Mouse (Mus musculus): ENCODE measurements at regions not wholly inside any gene's neighbourhood (a gene's known extent, or its start where the extent isn't known, plus 50 kb on each side); places are given as distances from the start of the nearest gene placed in this dataset.

DNA sequence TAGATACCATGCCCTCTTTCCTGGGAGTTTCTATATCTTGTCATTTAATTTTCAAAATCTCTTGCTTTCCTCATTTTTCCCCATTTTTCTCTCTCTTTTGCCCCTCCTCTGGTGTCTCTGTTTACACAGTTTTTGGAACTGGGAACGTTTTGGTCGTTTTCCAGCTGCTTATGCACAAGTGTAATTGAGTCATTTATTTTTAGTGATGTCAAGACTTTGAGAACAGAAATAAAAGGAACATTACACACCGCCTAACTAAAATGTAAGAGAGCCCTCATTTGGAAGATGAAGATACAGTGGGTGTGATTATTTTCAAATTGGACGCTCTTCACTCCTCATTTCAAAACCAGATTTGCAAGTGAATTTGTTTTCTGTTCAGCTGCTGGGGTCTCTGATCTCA lies 176.0 kb upstream of the Zfp462 start:
- ATAC-seq = no peak

DNA sequence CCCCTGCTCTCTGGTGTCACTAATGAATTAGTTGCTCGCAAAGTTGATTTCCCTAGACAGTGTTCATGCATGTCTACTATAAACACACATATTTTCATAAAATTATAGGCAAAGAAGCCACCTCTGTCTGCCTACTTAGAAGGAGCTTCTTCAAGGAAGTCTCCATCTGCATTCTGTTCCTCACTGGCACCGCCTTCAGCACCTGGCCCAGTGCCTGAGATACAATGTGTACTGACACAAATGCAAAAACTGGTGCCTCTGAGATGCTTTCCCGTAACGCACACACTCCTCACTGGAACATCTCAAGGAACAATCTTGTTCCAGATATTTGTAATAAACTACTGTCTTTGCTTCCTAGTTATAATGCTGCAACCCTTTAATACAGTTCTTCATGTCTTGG lies 170.8 kb upstream of the Zfp462 start:
- Histone ChIP-seq H3K9ac (ENCODE audit: low read depth, low read length) (no peak overlapping the region), H3K36me3 (ENCODE audit: control insufficient read depth, insufficient read depth) (no peaks in the 10 kb centered on the region), H3K4me1 (replicated peaks; ENCODE audit: control insufficient read depth, insufficient read depth, low read length) (no peaks in the 10 kb centered on the region), H3K27ac (ENCODE audit: low read depth, low read length) (no peak overlapping the region), H3K27me3 (replicated peaks; ENCODE audit: control insufficient read depth, insufficient read depth, low read length) (no peaks in the 10 kb centered on the region), H3K4me3 (ENCODE audit: low read depth, low read length) (no peak overlapping the region), H3K9me3 (ENCODE audit: control insufficient read depth) (no peaks in the 10 kb centered on the region), H3K4me2 (replicated peaks; ENCODE audit: low read depth) (no peak overlapping the region)
- WGBS = 82% methylated on average over 4 of the region's 4 CpGs
- no peak for TF ChIP-seq CTCF (IDR thresholded peaks at IDR 0.05; ENCODE audit: low read depth)
- ATAC-seq = no peak

More for the DNA sequence above, 176.0 kb upstream of the Zfp462 start:
- Histone ChIP-seq H3K4me1 (replicated peaks; ENCODE audit: control insufficient read depth, insufficient read depth, low read length) (no peaks in the 10 kb centered on the region), H3K27ac (ENCODE audit: low read depth, low read length) (no peak overlapping the region), H3K9me3 (ENCODE audit: control insufficient read depth) (no peaks in the 10 kb centered on the region), H3K4me2 (replicated peaks; ENCODE audit: low read depth) (no peak overlapping the region), H3K9ac (ENCODE audit: low read depth, low read length) (no peak overlapping the region), H3K27me3 (replicated peaks; ENCODE audit: control insufficient read depth, insufficient read depth, low read length) (no peaks in the 10 kb centered on the region), H3K4me3 (ENCODE audit: low read depth, low read length) (no peak overlapping the region), H3K36me3 (ENCODE audit: control insufficient read depth, insufficient read depth) (no peaks in the 10 kb centered on the region)
- TF ChIP-seq CTCF (IDR thresholded peaks at IDR 0.05; ENCODE audit: low read depth) = no peak
- 63% methylated on average over 4 of the region's 4 CpGs for WGBS

DNA sequence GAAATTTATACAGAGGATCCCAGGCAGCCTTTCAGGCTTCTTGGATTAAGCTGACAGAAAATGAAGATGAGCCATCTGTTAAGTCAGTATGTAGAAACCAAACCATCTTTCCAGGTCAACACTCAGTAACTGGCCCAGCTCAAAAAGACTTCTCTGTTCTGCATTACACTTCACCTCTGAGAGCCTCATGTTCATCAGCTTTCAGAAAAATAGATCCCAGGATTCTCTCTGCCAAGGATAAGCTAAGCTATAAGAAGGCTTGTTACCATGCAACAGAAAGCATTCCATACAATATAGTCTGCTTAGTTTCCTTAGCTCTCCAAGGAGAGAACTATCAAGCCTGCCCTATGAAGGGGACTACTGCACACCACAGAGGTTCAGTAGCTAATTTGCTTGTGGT lies 170.1 kb upstream of the Zfp462 start:
- no peak for TF ChIP-seq CTCF (IDR thresholded peaks at IDR 0.05; ENCODE audit: low read depth)
- H3K4me3 ChIP-seq (ENCODE audit: low read depth, low read length) = no peak overlapping the region
- no peak for ATAC-seq

DNA sequence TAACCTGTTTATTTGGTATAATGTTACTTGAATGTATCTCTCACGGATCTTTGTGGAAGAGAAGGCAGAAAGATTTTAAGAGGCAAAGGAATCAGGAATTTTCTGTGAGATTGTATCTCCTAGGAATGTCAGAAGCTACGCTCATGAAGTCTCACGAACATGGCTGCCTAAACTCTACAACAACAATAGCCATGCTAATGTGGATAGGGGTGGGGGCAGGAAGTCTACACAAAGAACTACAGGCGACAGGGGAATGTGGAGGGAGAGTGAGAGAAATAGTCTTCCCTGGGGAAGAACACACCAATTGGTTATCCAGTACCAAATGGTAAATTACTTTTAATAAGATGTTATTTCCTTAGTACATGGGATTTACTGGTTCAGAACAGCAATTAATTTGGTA lies 164.3 kb upstream of the Zfp462 start:
- H3K4me2 ChIP-seq (replicated peaks; ENCODE audit: low read depth) = no peak overlapping the region
- H3K9ac ChIP-seq (ENCODE audit: low read depth, low read length) = no peak overlapping the region
- no peaks in the 10 kb centered on the region for H3K27me3 ChIP-seq (replicated peaks; ENCODE audit: control insufficient read depth, insufficient read depth, low read length)
- H3K36me3 ChIP-seq (ENCODE audit: control insufficient read depth, insufficient read depth) = no peaks in the 10 kb centered on the region
- H3K4me1 ChIP-seq (replicated peaks; ENCODE audit: control insufficient read depth, insufficient read depth, low read length) = no peaks in the 10 kb centered on the region
- no peaks in the 10 kb centered on the region for H3K9me3 ChIP-seq (ENCODE audit: control insufficient read depth)
- TF ChIP-seq CTCF (IDR thresholded peaks at IDR 0.05; ENCODE audit: low read depth) = no peak
- 65% methylated on average over 4 of the region's 4 CpGs for WGBS
- no peak for ATAC-seq
- H3K27ac ChIP-seq (ENCODE audit: low read depth, low read length) = no peak overlapping the region
- no peak overlapping the region for H3K4me3 ChIP-seq (ENCODE audit: low read depth, low read length)

More for the DNA sequence above, 170.1 kb upstream of the Zfp462 start:
- Histone ChIP-seq H3K4me2 (replicated peaks; ENCODE audit: low read depth) (no peak overlapping the region), H3K4me1 (replicated peaks; ENCODE audit: control insufficient read depth, insufficient read depth, low read length) (no peaks in the 10 kb centered on the region), H3K9ac (ENCODE audit: low read depth, low read length) (no peak overlapping the region), H3K27me3 (replicated peaks; ENCODE audit: control insufficient read depth, insufficient read depth, low read length) (no peaks in the 10 kb centered on the region), H3K9me3 (ENCODE audit: control insufficient read depth) (no peaks in the 10 kb centered on the region), H3K27ac (ENCODE audit: low read depth, low read length) (no peak overlapping the region), H3K36me3 (ENCODE audit: control insufficient read depth, insufficient read depth) (no peaks in the 10 kb centered on the region)

DNA sequence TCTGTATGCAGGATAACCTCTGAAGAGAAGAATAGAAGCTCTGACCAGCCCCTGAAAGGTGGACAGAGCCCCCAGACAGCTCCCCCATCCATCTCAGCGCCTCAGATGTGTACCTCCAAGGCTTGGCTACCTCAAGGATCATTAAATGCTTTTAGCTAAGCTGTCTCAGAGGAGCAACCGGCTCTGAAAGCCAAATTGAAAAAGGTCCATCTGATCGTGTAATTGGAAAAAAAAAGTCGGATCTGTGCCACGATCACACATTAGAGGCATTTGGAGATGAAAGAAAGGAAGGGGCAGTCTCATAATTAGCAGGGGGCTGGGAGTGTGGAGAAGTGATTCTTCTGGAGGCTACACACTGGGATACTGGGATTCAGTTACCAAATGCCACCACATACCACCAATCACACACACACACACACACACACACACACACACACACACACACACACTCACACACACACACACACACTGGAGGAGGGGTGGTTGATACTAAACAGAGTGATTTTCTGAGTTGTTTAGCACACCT lies 153.6 kb upstream of the Zfp462 start:
- Histone ChIP-seq H3K27ac (ENCODE audit: low read depth, low read length) (no peak overlapping the region), H3K4me2 (replicated peaks; ENCODE audit: low read depth) (no peak overlapping the region), H3K27me3 (replicated peaks; ENCODE audit: control insufficient read depth, insufficient read depth, low read length) (no peaks in the 10 kb centered on the region), H3K36me3 (ENCODE audit: control insufficient read depth, insufficient read depth) (no peaks in the 10 kb centered on the region), H3K9me3 (ENCODE audit: control insufficient read depth) (no peaks in the 10 kb centered on the region), H3K4me3 (ENCODE audit: low read depth, low read length) (no peak overlapping the region), H3K4me1 (replicated peaks; ENCODE audit: control insufficient read depth, insufficient read depth, low read length) (no peaks in the 10 kb centered on the region), H3K9ac (ENCODE audit: low read depth, low read length) (no peak overlapping the region)
- no peak for ATAC-seq
- TF ChIP-seq CTCF (IDR thresholded peaks at IDR 0.05; ENCODE audit: low read depth) = no peak
- 81% methylated on average over 5 of the region's 5 CpGs for WGBS

DNA sequence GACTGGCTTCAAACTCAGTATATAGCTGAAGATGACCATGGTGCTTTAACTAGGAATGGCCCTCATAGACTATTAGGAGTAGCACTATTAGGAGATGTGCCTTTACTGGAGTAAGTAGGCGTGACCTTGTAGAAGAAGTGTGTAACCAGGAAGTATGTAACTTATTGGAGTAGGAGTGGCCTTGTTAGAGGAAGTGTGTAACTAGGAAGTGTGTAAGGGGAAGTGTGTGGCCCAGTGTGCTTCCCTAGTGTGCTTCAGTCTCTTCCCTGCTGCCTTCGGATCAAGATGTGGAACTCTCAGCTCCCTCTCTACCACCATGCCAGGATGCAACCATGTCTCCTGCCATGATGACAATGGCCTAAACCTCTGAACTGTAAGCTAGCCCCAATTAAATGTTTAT lies 151.0 kb upstream of the Zfp462 start:
- no peak overlapping the region for H3K27ac ChIP-seq (ENCODE audit: low read depth, low read length)
- no peaks in the 10 kb centered on the region for H3K27me3 ChIP-seq (replicated peaks; ENCODE audit: control insufficient read depth, insufficient read depth, low read length)
- H3K4me3 ChIP-seq (ENCODE audit: low read depth, low read length) = no peak overlapping the region
- ATAC-seq = no peak
- no peak overlapping the region for H3K4me2 ChIP-seq (replicated peaks; ENCODE audit: low read depth)
- 89% methylated on average over 2 of the region's 2 CpGs for WGBS
- H3K9ac ChIP-seq (ENCODE audit: low read depth, low read length) = no peak overlapping the region
- H3K4me1 ChIP-seq (replicated peaks; ENCODE audit: control insufficient read depth, insufficient read depth, low read length) = no peaks in the 10 kb centered on the region
- H3K36me3 ChIP-seq (ENCODE audit: control insufficient read depth, insufficient read depth) = no peaks in the 10 kb centered on the region
- no peak for TF ChIP-seq CTCF (IDR thresholded peaks at IDR 0.05; ENCODE audit: low read depth)
- H3K9me3 ChIP-seq (ENCODE audit: control insufficient read depth) = no peaks in the 10 kb centered on the region

DNA sequence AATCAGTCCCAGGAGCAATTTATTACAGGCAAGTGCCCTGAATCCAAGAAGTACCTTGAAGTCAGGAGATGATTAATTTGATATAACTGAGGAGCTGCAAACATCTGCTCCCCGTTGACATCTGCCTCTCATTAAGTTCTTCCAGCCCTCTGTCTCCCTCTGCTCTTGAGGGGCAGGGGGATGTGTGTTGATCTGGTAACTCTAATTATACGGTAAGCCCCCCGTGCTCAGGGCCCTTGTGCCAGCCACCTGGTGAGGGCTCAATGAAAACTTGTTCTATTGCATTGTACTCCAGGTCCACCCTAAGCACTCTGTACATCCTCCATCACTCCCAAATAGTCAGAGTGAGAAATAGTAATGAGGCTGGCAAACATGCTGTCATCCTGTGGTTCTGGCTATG lies 149.6 kb upstream of the Zfp462 start:
- Histone ChIP-seq H3K27ac (ENCODE audit: low read depth, low read length) (no peak overlapping the region), H3K9me3 (ENCODE audit: control insufficient read depth) (no peaks in the 10 kb centered on the region), H3K9ac (ENCODE audit: low read depth, low read length) (no peak overlapping the region), H3K36me3 (ENCODE audit: control insufficient read depth, insufficient read depth) (no peaks in the 10 kb centered on the region), H3K4me3 (ENCODE audit: low read depth, low read length) (no peak overlapping the region), H3K4me2 (replicated peaks; ENCODE audit: low read depth) (no peak overlapping the region), H3K4me1 (replicated peaks; ENCODE audit: control insufficient read depth, insufficient read depth, low read length) (no peaks in the 10 kb centered on the region), H3K27me3 (replicated peaks; ENCODE audit: control insufficient read depth, insufficient read depth, low read length) (no peaks in the 10 kb centered on the region)
- TF ChIP-seq CTCF (IDR thresholded peaks at IDR 0.05; ENCODE audit: low read depth) = no peak
- 50% methylated on average over 3 of the region's 3 CpGs for WGBS
- no peak for ATAC-seq

Data from intestine, postnatal 0 days (tissue).